Mouse (Mus musculus): ENCODE data around the gene Fam187a. TPM values are rescaled to one million over a fixed set of nuclear protein-coding genes. Genes with fewer than 3 reads are reported as not detected.

Fam187a gene
- total and polyA plus RNA-seq, 3 experiments = 0.08 TPM; not detected in 1

DNA sequence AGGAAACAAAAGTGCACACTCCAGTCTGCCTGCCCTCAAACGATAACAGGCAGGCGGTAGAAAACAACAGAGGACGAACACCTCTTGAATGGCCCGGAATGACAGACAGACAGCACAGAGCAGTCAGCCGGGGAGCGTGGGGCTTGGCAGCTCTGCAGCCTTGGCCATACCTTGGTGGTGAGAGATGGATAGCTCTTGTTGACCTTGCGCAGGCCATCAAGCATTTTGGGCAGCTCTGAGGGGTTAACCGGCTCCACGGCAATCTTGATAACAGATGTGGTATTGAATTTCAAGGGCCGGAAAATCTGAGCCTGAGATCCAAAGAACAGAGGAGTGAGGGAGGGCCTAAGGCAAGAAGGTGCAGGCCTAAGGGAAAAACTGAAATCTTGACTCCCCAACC, 39.0 kb upstream of the Fam187a start:
- H3K9ac ChIP-seq (ENCODE audit: control insufficient read depth, low read depth, low read length, poor library complexity, severe bottlenecking) = no peak overlapping the region
- no peak overlapping the region for H3K4me3 ChIP-seq (ENCODE audit: control insufficient read depth in 1 of 2, insufficient read depth in 1 of 2, low read depth in 2 of 2, low read length in 2 of 2)
- no peak for DNase-seq (ENCODE audit: low read depth, low spot score)
- H3K36me3 ChIP-seq (ENCODE audit: control insufficient read depth in 1 of 2, insufficient read depth in 2 of 2, low read length in 2 of 2) = peaks cover 0 to 42% of the 10 kb centered on the region in 2 experiments; a peak in 2 of 4 replicates
- no peaks in the 10 kb centered on the region for H3K27me3 ChIP-seq (ENCODE audit: control insufficient read depth in 1 of 2, insufficient read depth in 2 of 2, low read length in 2 of 2)
- TF ChIP-seq UBTF (IDR thresholded peaks at IDR 0.05; ENCODE audit: borderline replicate concordance, insufficient read depth, low read depth, low read length) (no peak), HCFC1 (IDR thresholded peaks at IDR 0.05; ENCODE audit: low read depth, low read length) (no peak), RCOR1 (IDR thresholded peaks at IDR 0.05; ENCODE audit: low read depth, low read length) (no peak), MYC (IDR thresholded peaks at IDR 0.05; ENCODE audit: low read depth, low read length) (no peak), CTCF (IDR thresholded peaks at IDR 0.05 in 2 of 3, conservative IDR thresholded peaks at IDR 0.05 in 1 of 3; ENCODE audit: control insufficient read depth in 1 of 3, insufficient read depth in 1 of 3, low read depth in 2 of 3, low read length in 3 of 3, poor library complexity in 1 of 3, severe bottlenecking in 1 of 3) (no peak), KAT2A (conservative IDR thresholded peaks at IDR 0.05; ENCODE audit: low read depth, low read length) (no peak), RAD21 (IDR thresholded peaks at IDR 0.05; ENCODE audit: low read depth, low read length) (no peak), NELFE (IDR thresholded peaks at IDR 0.05; ENCODE audit: low read depth, low read length) (no peak), POLR2A (IDR thresholded peaks at IDR 0.05; ENCODE audit: control insufficient read depth in 1 of 2, insufficient read depth in 1 of 2, low read depth in 1 of 2, low read length in 2 of 2, poor library complexity in 1 of 2) (no peak), EP300 (IDR thresholded peaks at IDR 0.05; ENCODE audit: low read depth in 1 of 2, low read length in 2 of 2) (no peak), MAZ (IDR thresholded peaks at IDR 0.05; ENCODE audit: low read depth, low read length) (no peak)
- H3K79me2 ChIP-seq (ENCODE audit: control insufficient read depth, insufficient read depth, low read length, poor library complexity) = no peaks in the 10 kb centered on the region
- no peaks in the 10 kb centered on the region for H3K9me3 ChIP-seq (replicated peaks; ENCODE audit: insufficient read depth, low read length)
- no peaks in the 10 kb centered on the region for H3K4me1 ChIP-seq (ENCODE audit: control insufficient read depth in 1 of 2, insufficient read depth in 2 of 2, low read length in 2 of 2)
- H3K27ac ChIP-seq (ENCODE audit: control insufficient read depth, low read depth, low read length) = no peak overlapping the region

DNA sequence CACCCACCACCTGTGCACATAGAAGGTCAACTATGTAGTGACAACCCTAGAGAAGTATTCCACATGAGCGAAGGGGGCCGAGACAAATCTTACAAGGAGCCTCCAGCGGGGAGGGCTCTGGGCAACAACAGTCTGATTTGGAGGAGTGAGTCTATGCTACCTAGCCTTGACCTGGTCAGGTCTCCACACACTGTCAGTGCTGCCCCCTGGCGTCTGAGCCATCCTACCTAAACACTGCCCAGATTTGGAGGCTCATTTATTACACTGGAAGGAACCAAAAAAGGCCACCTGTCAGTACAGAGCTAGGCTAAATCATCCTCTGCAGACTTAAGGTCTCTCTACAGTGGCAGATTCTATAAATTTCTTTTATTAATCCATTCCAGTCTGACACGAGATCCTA, 33.1 kb upstream of the Fam187a start:
- Histone ChIP-seq H3K4me3 (ENCODE audit: control insufficient read depth in 1 of 2, insufficient read depth in 1 of 2, low read depth in 2 of 2, low read length in 2 of 2) (no peak overlapping the region), H3K27ac (ENCODE audit: control insufficient read depth, low read depth, low read length) (no peak overlapping the region), H3K9ac (ENCODE audit: control insufficient read depth, low read depth, low read length, poor library complexity, severe bottlenecking) (no peak overlapping the region), H3K79me2 (ENCODE audit: control insufficient read depth, insufficient read depth, low read length, poor library complexity) (no peaks in the 10 kb centered on the region), H3K36me3 (ENCODE audit: control insufficient read depth in 1 of 2, insufficient read depth in 2 of 2, low read length in 2 of 2) (peaks cover 0 to 37% of the 10 kb centered on the region in 2 experiments; a peak in 2 of 4 replicates), H3K27me3 (ENCODE audit: control insufficient read depth in 1 of 2, insufficient read depth in 2 of 2, low read length in 2 of 2) (no peaks in the 10 kb centered on the region), H3K4me1 (ENCODE audit: control insufficient read depth in 1 of 2, insufficient read depth in 2 of 2, low read length in 2 of 2) (no peaks in the 10 kb centered on the region), H3K9me3 (replicated peaks; ENCODE audit: insufficient read depth, low read length) (no peaks in the 10 kb centered on the region)
- DNase-seq (ENCODE audit: low read depth, low spot score) = peak; percentile 50
- TF ChIP-seq JUND (IDR thresholded peaks at IDR 0.05; ENCODE audit: low read depth, low read length) (no peak), EP300 (IDR thresholded peaks at IDR 0.05; ENCODE audit: low read depth in 1 of 2, low read length in 2 of 2) (no peak), CTCF (IDR thresholded peaks at IDR 0.05 in 2 of 3, conservative IDR thresholded peaks at IDR 0.05 in 1 of 3; ENCODE audit: control insufficient read depth in 1 of 3, insufficient read depth in 1 of 3, low read depth in 2 of 3, low read length in 3 of 3, poor library complexity in 1 of 3, severe bottlenecking in 1 of 3) (peak; percentile 41 to 69 (median 62)), SMC3 (IDR thresholded peaks at IDR 0.05; ENCODE audit: low read depth, low read length) (peak; percentile 44), MAZ (IDR thresholded peaks at IDR 0.05; ENCODE audit: low read depth, low read length) (no peak)

DNA sequence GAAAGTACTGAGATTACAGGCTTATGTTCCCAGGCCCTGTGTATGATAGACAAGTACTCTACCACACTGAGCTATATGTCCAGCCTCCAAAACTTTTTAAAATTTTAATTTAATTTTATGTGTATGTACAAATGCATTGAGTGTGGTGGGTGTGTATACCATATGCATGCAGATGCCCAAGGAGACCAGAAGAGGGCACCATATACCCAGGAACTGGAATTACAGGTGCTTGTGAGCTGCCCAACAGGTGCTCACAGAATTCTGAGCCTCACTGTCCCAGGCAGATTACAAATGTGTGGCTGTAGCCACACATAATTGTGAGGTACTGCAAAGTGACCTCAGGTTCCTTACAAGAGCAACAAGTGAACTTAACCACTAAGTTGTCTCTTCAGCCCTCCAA, 31.2 kb upstream of the Fam187a start:
- H3K79me2 ChIP-seq (ENCODE audit: control insufficient read depth, insufficient read depth, low read length, poor library complexity) = no peaks in the 10 kb centered on the region
- no peak overlapping the region for H3K9ac ChIP-seq (ENCODE audit: control insufficient read depth, low read depth, low read length, poor library complexity, severe bottlenecking)
- H3K27me3 ChIP-seq (ENCODE audit: control insufficient read depth in 1 of 2, insufficient read depth in 2 of 2, low read length in 2 of 2) = no peaks in the 10 kb centered on the region
- H3K36me3 ChIP-seq (ENCODE audit: control insufficient read depth in 1 of 2, insufficient read depth in 2 of 2, low read length in 2 of 2) = peaks cover 0 to 41% of the 10 kb centered on the region in 2 experiments; a peak in 2 of 4 replicates
- H3K9me3 ChIP-seq (replicated peaks; ENCODE audit: insufficient read depth, low read length) = no peaks in the 10 kb centered on the region
- no peak overlapping the region for H3K27ac ChIP-seq (ENCODE audit: control insufficient read depth, low read depth, low read length)
- TF ChIP-seq RAD21 (IDR thresholded peaks at IDR 0.05; ENCODE audit: low read depth, low read length) (peak; percentile 44), ETS1 (IDR thresholded peaks at IDR 0.05; ENCODE audit: low read depth, low read length) (no peak), USF2 (IDR thresholded peaks at IDR 0.05; ENCODE audit: borderline replicate concordance in 1 of 2, insufficient read depth in 1 of 2, low read depth in 1 of 2, low read length in 2 of 2) (no peak), CTCF (IDR thresholded peaks at IDR 0.05 in 2 of 3, conservative IDR thresholded peaks at IDR 0.05 in 1 of 3; ENCODE audit: control insufficient read depth in 1 of 3, insufficient read depth in 1 of 3, low read depth in 2 of 3, low read length in 3 of 3, poor library complexity in 1 of 3, severe bottlenecking in 1 of 3) (peak; percentile 60 to 77 (median 70))
- H3K4me1 ChIP-seq (ENCODE audit: control insufficient read depth in 1 of 2, insufficient read depth in 2 of 2, low read length in 2 of 2) = no peaks in the 10 kb centered on the region
- H3K4me3 ChIP-seq (ENCODE audit: control insufficient read depth in 1 of 2, insufficient read depth in 1 of 2, low read depth in 2 of 2, low read length in 2 of 2) = no peak overlapping the region
- peak; percentile 60 for DNase-seq (ENCODE audit: low read depth, low spot score)

All from MEL (cell line).